Mouse (Mus musculus) liver, adult 2 months (tissue): ENCODE measurements at regions not wholly inside any gene's neighbourhood (a gene's known extent, or its start where the extent isn't known, plus 50 kb on each side); places are given as distances from the start of the nearest gene placed in this dataset.

Source experiments
- CTCF ChIP-seq: fragments of 200-500 bp; IDR thresholded peaks from 2 replicates; pipeline ENCODE4 v1.5.1; 2011; ENCODE audit warnings: low read depth, low read length, control low read depth
- POLR2A ChIP-seq: fragments of 200-500 bp; IDR thresholded peaks from 2 replicates; pipeline ENCODE4 v1.6.1; 2011; ENCODE audit warnings: low read length, control low read depth; ENCODE audit not compliant: insufficient read depth; ENCODE audit errors: extremely low read depth

GRCm38 (mm10) chr6:47647876-47648275, 52.7 kb upstream of the Ezh2 start:
- TF ChIP-seq CTCF (no peak), POLR2A (no peak)
